Mouse (Mus musculus) fibroblast of lung, adult 2 months (primary cell): ENCODE results near the gene Zbtb8a.

ENCODE experiments used
- DNase-seq: peaks from one replicate; pipeline ENCODE4 v3.0.0-alpha.2; 2011; ENCODE audit warnings: low read depth

The Zbtb8a gene

DNA sequence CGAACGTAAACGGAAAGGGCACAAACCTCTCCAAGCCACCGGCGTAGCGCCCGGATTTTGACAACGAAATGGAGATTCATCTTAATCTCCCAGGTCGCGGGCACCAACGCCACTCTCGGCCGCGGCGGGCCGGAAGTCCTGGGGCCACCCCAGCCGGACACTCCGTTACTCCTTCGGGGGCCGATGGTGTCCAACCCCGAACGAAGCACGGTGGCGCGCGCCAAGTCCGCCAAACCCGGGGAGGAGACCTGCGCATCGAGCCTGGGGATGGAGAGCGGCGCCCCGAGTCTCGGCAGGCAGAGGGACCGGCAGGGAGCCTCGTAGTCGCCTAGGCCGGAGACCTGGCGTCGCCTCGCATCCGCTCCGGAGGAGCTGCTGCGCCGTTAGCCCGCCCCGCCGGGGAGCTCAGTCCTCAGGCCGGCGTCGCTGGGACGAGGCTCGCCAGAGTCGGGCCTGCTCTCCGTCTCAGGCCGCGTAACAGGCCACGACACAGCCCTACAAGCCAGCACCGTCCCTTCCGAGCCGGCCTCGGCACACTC is 43.2 kb downstream of the Zbtb8a start:
- DNase-seq: no peak

DNA sequence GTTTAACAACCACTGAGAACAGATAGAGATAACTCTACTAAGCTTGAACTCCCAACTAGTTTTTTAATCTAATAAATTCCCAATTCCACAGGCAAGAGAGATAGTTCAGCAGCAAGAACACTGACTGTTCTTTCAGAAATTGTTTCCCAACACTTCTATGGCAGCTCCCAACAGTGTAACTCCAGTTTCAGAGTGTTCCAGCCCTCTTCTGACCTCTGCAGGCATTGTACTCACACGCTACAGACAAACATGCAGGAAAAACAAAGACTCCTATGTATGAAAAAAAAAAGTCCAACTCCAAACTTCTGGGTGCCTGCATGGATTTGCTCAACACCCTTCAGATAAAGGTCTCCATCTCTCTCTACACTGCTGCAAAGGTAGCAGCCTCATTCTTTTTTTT is 45.1 kb downstream of the Zbtb8a start:
- no peak for DNase-seq

DNA sequence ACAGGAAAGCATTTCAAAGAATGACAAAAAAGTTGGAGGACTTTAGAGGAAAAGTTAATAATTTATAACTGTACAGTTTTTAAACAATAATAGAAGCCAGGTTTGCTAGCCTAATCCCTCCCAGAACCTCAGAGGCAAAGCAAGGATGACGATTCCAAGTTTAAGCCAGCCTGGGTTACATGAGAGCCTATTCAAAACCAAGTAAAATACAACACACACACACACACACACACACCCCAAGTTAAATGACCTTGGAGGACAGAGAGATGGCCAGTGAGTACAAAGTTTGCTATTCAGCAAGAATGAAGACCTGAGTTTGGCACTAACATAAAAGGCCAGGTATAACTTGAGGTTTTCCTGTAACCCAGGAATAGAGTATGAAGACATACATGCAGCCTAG is 51.7 kb downstream of the Zbtb8a start:
- DNase-seq: no peak

DNA sequence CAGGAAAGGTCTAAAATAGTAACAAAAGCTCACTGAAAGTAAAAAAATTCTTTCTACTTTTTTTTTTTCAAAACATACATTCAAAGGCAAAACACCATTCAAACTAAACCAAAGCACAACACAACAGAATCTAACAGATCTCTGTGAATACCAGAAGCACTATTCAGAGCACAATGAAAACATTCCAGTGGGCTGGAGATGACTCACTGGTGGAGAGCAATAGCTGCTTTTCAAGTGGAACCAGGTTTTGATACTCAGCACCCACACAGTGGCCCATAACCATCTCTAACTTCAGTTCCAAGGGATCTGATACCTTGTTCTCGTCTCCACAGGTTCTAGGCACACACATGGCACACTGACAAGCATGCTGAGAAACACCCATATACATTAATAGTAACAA is 53.2 kb downstream of the Zbtb8a start:
- DNase-seq: peak; percentile 44

GRCm38 (mm10) chr4:129323491-129323890 is 54.4 kb downstream of the Zbtb8a start:
- no peak for DNase-seq

- DNase-seq: no peak
Observed at GRCm38 (mm10) chr4:129322042-129322441, 55.9 kb downstream of the Zbtb8a start.

- DNase-seq: no peak
Observed at GRCm38 (mm10) chr4:129320876-129321275, 57.0 kb downstream of the Zbtb8a start.

- no peak for DNase-seq
Observed at GRCm38 (mm10) chr4:129313886-129314285, 64.0 kb downstream of the Zbtb8a start.

DNA sequence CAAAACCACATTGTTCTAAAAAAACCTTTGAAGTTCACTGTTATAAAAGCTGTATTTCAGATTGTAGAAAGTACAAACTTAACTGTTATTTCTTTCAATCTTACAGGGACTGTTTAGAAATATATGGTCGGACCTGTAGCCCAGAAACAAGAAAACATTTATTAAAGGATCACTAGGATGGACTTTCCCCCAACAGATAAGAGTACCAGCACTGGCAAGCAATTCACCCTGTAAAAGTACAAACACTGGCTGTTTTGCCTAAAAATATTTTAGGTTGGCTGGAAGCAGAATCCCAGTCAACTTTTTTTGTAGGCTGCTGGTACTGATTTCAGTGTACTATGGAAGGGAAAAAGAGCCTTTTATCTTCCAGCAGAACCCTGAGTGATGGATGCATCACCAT is 70.0 kb downstream of the Zbtb8a start:
- no peak for DNase-seq

DNA sequence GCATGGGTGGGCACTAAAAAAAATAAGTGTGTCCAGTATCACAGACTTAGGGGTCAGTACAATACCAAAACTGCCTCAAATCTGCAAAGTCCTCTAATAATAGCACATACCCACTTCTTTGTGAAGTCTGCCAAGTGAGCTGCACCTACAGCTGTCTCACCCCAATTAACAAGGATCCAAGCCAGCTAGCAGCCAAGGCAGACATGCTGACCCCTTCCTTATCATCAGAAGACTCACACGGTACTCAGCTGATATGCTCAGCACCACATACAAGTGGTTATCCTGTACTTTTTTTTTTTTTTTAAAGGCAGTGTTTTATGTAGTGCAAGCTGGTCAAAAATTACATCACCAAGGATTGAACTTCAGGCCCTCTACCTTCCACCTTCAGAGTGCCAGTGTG is 73.6 kb downstream of the Zbtb8a start:
- no peak for DNase-seq

DNA sequence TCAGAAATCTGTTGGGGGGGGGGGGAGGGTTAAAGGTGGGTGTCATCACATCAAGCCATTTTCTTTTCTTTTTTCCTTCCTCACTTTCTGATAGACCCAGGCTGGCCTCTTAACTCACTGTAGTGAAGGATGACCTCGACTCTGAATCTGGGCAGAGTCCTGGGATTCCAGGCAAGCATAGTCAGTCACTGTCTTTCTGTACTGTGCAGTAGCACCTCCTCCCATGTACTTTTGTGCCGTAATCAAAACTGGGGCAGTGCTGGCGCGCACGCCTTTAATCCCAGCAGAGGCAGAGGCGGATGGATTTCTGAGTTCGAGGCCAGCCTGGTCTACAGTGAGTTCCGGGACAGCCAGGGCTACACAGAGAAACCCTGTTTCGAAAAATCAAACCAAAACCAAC is 74.1 kb downstream of the Zbtb8a start:
- no peak for DNase-seq
